Mouse (Mus musculus): Measurements from ENCODE around the gene Uchl4. TPM values are rescaled to one million over a fixed set of nuclear protein-coding genes. Genes with fewer than 3 reads are reported as not detected.
A peak's percentile ranks its signal among the peaks of the same experiment; 100 is the strongest.

The Uchl4 gene
- polyA plus RNA-seq, 1 experiment: 2.5 TPM

- H3K27ac ChIP-seq (ENCODE audit: insufficient read depth, low read length): peak overlapping the region; percentile 15
- no peak for TF ChIP-seq CTCF (IDR thresholded peaks at IDR 0.05; ENCODE audit: borderline replicate concordance, insufficient read depth, low read length)
- TF ChIP-seq POLR2A (IDR thresholded peaks at IDR 0.05; ENCODE audit: low read depth, low read length): no peak
- H3K4me3 ChIP-seq (ENCODE audit: insufficient read depth, low read length): peak overlapping the region; percentile 81
- H3K4me1 ChIP-seq (ENCODE audit: control insufficient read depth, insufficient read depth, low read length): peaks cover 5% of the 10 kb centered on the region; the same call in 1 of the 2 replicates
Observed at GRCm38 (mm10) chr9:64281781-64282178, 46.8 kb downstream of the Uchl4 start.

DNA sequence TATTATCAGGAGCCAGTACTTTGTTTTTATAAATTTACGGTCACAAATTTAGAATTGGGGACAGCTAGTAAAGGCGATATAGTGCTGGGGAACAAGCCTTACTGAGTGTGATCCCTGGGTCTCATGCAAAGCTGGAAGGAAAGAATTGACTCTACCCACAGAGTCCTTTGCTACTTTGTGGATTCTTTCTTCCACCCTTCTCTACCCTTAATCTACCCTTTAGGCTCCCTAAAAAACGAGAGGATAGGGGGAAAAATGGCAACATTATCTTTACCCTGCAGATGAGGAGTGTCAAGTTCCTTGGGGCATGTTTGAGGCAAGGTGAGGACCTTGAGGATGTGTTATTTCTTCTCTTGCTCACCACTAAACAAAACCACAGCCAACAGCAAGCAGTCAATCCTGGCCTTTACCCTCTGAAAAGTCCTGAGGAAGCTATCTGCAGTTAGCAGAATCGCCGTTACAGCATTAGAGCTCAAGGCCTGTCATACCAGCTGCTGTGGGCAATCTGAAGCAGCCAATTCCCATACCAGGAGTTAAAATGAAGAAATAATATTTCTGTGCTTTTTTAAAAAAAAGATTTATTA lies 47.5 kb downstream of the Uchl4 start:
- Histone ChIP-seq H3K27ac (ENCODE audit: insufficient read depth, low read length) (no peak overlapping the region), H3K4me3 (ENCODE audit: insufficient read depth, low read length) (peak overlapping the region; percentile 81), H3K4me1 (ENCODE audit: control insufficient read depth, insufficient read depth, low read length) (peaks cover 5% of the 10 kb centered on the region; the same call in 1 of the 2 replicates)
- TF ChIP-seq CTCF (IDR thresholded peaks at IDR 0.05; ENCODE audit: borderline replicate concordance, insufficient read depth, low read length): no peak
- no peak for TF ChIP-seq POLR2A (IDR thresholded peaks at IDR 0.05; ENCODE audit: low read depth, low read length)

Other genes with a start within 250 kb of the Uchl4 start
- 7.5 and 8.3 TPM in 2 replicates for gene Smad6, start 213.1 kb upstream of the Uchl4 start, polyA plus RNA-seq (2011; ENCODE audit: insufficient read length, low read depth, missing spikeins)
- not detected in 2 replicates for gene Lctl, start 118.1 kb upstream of the Uchl4 start, polyA plus RNA-seq (2011; ENCODE audit: insufficient read length, low read depth, missing spikeins)
- 26.9 and 39.7 TPM in 2 replicates for gene Zwilch, start 62.1 kb upstream of the Uchl4 start, polyA plus RNA-seq (2011; ENCODE audit: insufficient read length, low read depth, missing spikeins)
- gene Rpl4, start 61.8 kb upstream of the Uchl4 start, polyA plus RNA-seq (2011; ENCODE audit: insufficient read length, low read depth, missing spikeins): 1,951 and 2,046 TPM in 2 replicates
- 17.8 and 22.1 TPM in 2 replicates for gene Snapc5, start 55.9 kb upstream of the Uchl4 start, polyA plus RNA-seq (2011; ENCODE audit: insufficient read length, low read depth, missing spikeins)
- gene Map2k1, start 18.4 kb downstream of the Uchl4 start, polyA plus RNA-seq (2011; ENCODE audit: insufficient read length, low read depth, missing spikeins): 58.4 and 66.6 TPM in 2 replicates
- gene Tipin, start 46.4 kb downstream of the Uchl4 start, polyA plus RNA-seq (2011; ENCODE audit: insufficient read length, low read depth, missing spikeins): 88.9 and 104 TPM in 2 replicates
- 16.3 and 17.4 TPM in 2 replicates for gene Dis3l, start 106.1 kb downstream of the Uchl4 start, polyA plus RNA-seq (2011; ENCODE audit: insufficient read length, low read depth, missing spikeins)
- gene Megf11, start 150.4 kb downstream of the Uchl4 start, polyA plus RNA-seq (2011; ENCODE audit: insufficient read length, low read depth, missing spikeins): 0.09 and 0.43 TPM in 2 replicates

All from embryonic fibroblast, embryonic 13.5 days (primary cell).